Mouse (Mus musculus) lung, embryonic 15.5 days (tissue): ENCODE measurements around the gene Gm10100. TPM values are rescaled to one million over a fixed set of nuclear protein-coding genes. Genes with fewer than 3 reads are reported as not detected.
"Not testable (repeated sequence)": the region's sequence is repeated elsewhere in the genome, so short reads cannot be mapped to it uniquely, and the experiment has no call there.

Source experiments
- ATAC-seq: fragments of 200-750 bp; cut with Nextera tagmentation; 2 replicates; pipeline ENCODE4 v1.8.0; 2017; ENCODE audit warnings: moderate number of reproducible peaks, borderline replicate concordance; ENCODE audit not compliant: low FRiP score, low TSS enrichment; ENCODE audit errors: extremely low read depth
- H3K27ac ChIP-seq: fragments of 300-500 bp; sonication (generic); 2 replicates; pipeline ENCODE4 v1.5.1; 2015; ENCODE audit warnings: moderate library complexity, mild to moderate bottlenecking, inconsistent platforms
- H3K27me3 ChIP-seq: fragments of 300-500 bp; sonication (generic); 2 replicates; pipeline ENCODE4 v1.6.1; 2015; ENCODE audit warnings: inconsistent platforms
- H3K36me3 ChIP-seq: fragments of 300-500 bp; sonication (generic); 2 replicates; pipeline ENCODE4 v1.6.1; 2015; ENCODE audit warnings: inconsistent platforms
- H3K4me1 ChIP-seq: fragments of 300-500 bp; sonication (generic); 2 replicates; pipeline ENCODE4 v1.6.1; 2015; ENCODE audit warnings: inconsistent platforms
- H3K4me2 ChIP-seq: fragments of 300-500 bp; sonication (generic); 2 replicates; pipeline ENCODE4 v1.6.1; 2015; ENCODE audit warnings: inconsistent platforms, mild to moderate bottlenecking, moderate library complexity
- H3K4me3 ChIP-seq: fragments of 300-500 bp; sonication (generic); 2 replicates; pipeline ENCODE4 v1.5.1; 2015; ENCODE audit warnings: mild to moderate bottlenecking, inconsistent platforms
- H3K9ac ChIP-seq: fragments of 300-500 bp; sonication (generic); 2 replicates; pipeline ENCODE4 v1.6.1; 2015; ENCODE audit warnings: inconsistent platforms
- H3K9me3 ChIP-seq: fragments of 300-500 bp; sonication (generic); 2 replicates; pipeline ENCODE4 v1.6.1; 2016; ENCODE audit warnings: inconsistent platforms
- WGBS: fragments of 180-500 bp; shearing (Covaris S2); methylation state at CpG from one replicate; pipeline ENCODE4 v1.1.7; 2015; 5-methylcytosine and 5-hydroxymethylcytosine counted together
- polyA plus RNA-seq: library from polyadenylated mRNA; unstranded; fragments of >200 nt; fragmentation: Nextera tagmentation; extraction: Ambion mirVana; gene quantifications from 2 replicates; pipeline ENCODE4 v1.2.1, GENCODE M21; 2015

Gene Gm10100
- polyA plus RNA-seq, 1 experiment from 2014 or later: not detected

GRCm38 (mm10) chr10:77715507-77715906 is 10.8 kb upstream of the Gm10100 start, which contains the start of gene Gm10142:
Gene Gm10142, plus strand, starts transcription at chr10:77715807.
- H3K27me3 ChIP-seq: no peaks in the 10 kb centered on the region
- WGBS: 89% methylated on average over 1 of the region's 1 CpGs

DNA sequence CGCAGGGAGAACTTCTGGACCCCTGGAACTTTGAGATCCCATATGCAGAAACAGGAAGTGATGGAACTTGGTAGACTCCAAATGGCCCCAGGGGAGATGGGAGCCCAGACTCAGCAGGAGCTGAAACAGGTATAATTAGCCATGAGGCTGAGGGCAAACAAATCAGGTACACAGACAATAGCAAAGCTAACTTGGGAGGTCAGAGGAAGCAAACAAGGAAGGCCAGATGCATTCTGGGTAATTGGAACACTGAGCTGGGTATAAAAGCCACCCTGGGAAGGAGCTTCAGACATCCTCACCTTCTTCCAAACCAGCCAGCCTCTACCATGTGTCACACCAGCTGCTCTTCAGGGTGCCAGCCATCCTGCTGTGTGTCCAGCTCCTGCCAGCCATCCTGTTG is 6.0 kb upstream of the Gm10100 start, which contains the start of gene Krtap12-1:
TSS of gene Krtap12-1 (plus strand) at position 301 of the 400 bp plus-strand sequence.
- H3K36me3 ChIP-seq, H3K4me3 ChIP-seq, H3K9me3 ChIP-seq, H3K9ac ChIP-seq, H3K27ac ChIP-seq, ATAC-seq, H3K4me1 ChIP-seq, H3K27me3 ChIP-seq, H3K4me2 ChIP-seq: not testable (repeated sequence)
- 86% methylated on average over 1 of the region's 1 CpGs for WGBS

More at GRCm38 (mm10) chr10:77715507-77715906, 10.8 kb upstream of the Gm10100 start, which contains the start of gene Gm10142:
- Histone ChIP-seq H3K27ac (no peak within 1 kb of the TSS), H3K9me3 (no peaks in the 10 kb centered on the region), H3K36me3 (no peaks in the 10 kb centered on the region), H3K4me1 (no peaks in the 10 kb centered on the region), H3K4me3 (no peak within 1 kb of the TSS), H3K4me2 (no peak within 1 kb of the TSS), H3K9ac (no peak within 1 kb of the TSS)
- ATAC-seq: no peak

DNA sequence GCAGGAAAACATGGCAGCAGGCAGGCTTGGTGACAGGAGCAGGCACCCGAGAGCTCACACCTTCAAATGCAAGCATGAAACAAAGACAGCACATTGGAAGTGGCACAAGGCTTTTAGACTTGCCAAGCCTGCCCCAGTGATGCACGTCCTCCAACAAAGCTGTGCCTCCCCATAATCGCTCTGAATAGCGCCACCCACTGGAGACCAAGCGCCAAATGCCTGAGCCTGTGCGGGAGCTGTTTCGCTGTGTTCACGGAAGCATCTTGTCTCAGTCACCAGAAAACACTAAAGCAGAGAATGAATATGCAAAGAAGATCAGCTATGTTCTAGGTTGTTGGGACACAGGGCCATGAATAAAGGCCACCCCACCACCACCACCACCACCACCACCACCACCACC is 1.4 kb upstream of the Gm10100 start:
- Histone ChIP-seq H3K4me3 (no peak overlapping the region), H3K4me2 (no peak overlapping the region), H3K27ac (no peak overlapping the region), H3K9me3 (no peaks in the 10 kb centered on the region), H3K36me3 (no peaks in the 10 kb centered on the region), H3K9ac (no peak overlapping the region), H3K27me3 (no peaks in the 10 kb centered on the region), H3K4me1 (no peaks in the 10 kb centered on the region)
- no peak for ATAC-seq
- 72% methylated on average over 8 of the region's 8 CpGs for WGBS

DNA sequence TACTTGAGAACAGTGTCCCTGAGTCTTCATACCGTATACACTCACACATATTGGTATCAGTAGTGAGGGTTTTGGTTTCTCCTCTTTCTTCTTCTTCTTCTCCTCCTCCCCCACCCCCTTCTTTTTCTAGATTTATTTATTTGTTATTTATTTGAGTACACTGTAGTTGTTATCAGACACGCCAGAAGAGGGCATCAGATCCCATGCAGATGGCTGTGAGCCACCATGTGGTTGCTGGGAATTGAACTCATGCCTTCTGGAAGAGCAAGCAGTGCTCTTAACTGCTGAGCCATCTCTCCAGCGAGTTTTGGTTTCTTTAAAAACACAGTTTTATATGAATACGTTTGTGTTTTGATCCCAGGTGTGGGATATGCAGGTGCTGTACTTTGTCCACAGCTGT is 2.0 kb downstream of the Gm10100 start:
- H3K4me3 ChIP-seq: no peak overlapping the region
- no peak for ATAC-seq
- H3K9me3 ChIP-seq: no peaks in the 10 kb centered on the region
- WGBS: 54% methylated on average over 4 of the region's 4 CpGs
- no peaks in the 10 kb centered on the region for H3K27me3 ChIP-seq
- H3K36me3 ChIP-seq: no peaks in the 10 kb centered on the region
- H3K9ac ChIP-seq: no peak overlapping the region
- no peak overlapping the region for H3K27ac ChIP-seq
- no peak overlapping the region for H3K4me2 ChIP-seq
- H3K4me1 ChIP-seq: no peaks in the 10 kb centered on the region

DNA sequence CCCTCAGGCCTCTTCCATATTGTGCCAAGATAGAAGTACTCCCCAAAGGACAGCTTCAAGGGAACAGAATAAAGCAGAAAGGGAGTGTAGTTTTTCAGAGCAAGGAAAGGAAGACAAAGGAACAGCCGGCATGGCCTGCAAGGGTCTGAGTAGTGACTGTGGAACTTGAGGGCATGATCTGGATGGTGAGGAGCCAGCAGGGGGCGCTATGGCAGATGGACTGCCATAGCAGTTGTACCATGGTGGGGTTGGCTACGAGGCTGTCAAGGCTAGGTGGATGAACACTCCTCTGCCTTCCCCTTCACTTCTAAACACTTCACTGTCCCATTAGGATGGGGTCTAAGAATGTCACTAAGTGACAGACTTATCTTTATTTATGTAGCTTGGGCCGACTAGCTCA is 3.0 kb downstream of the Gm10100 start:
- Histone ChIP-seq H3K27ac (no peak overlapping the region), H3K4me2 (no peak overlapping the region), H3K4me3 (no peak overlapping the region), H3K27me3 (no peaks in the 10 kb centered on the region), H3K36me3 (no peaks in the 10 kb centered on the region), H3K4me1 (no peaks in the 10 kb centered on the region), H3K9ac (no peak overlapping the region), H3K9me3 (no peaks in the 10 kb centered on the region)
- ATAC-seq: no peak
- WGBS: 40% methylated on average over 4 of the region's 4 CpGs

GRCm38 (mm10) chr10:77735928-77736327 is 9.6 kb downstream of the Gm10100 start:
- WGBS: 82% methylated on average over 1 of the region's 1 CpGs
- no peaks in the 10 kb centered on the region for H3K4me1 ChIP-seq
- no peak overlapping the region for H3K27ac ChIP-seq
- ATAC-seq: no peak
- H3K36me3 ChIP-seq: no peaks in the 10 kb centered on the region
- H3K27me3 ChIP-seq: no peaks in the 10 kb centered on the region
- no peak overlapping the region for H3K4me3 ChIP-seq
- no peaks in the 10 kb centered on the region for H3K9me3 ChIP-seq
- no peak overlapping the region for H3K9ac ChIP-seq
- no peak overlapping the region for H3K4me2 ChIP-seq

- no peaks in the 10 kb centered on the region for H3K27me3 ChIP-seq
- WGBS: 76% methylated on average over 4 of the region's 4 CpGs
- H3K9ac ChIP-seq: no peak overlapping the region
- H3K4me3 ChIP-seq: no peak overlapping the region
- ATAC-seq: no peak
- no peaks in the 10 kb centered on the region for H3K36me3 ChIP-seq
- H3K27ac ChIP-seq: no peak overlapping the region
- H3K4me1 ChIP-seq: no peaks in the 10 kb centered on the region
- no peak overlapping the region for H3K4me2 ChIP-seq
- H3K9me3 ChIP-seq: no peaks in the 10 kb centered on the region
Measured at GRCm38 (mm10) chr10:77738929-77739328, 12.6 kb downstream of the Gm10100 start.

- not testable (repeated sequence) for H3K36me3 ChIP-seq, H3K4me3 ChIP-seq, H3K4me1 ChIP-seq, H3K27ac ChIP-seq, H3K9ac ChIP-seq, H3K27me3 ChIP-seq, H3K9me3 ChIP-seq, ATAC-seq, H3K4me2 ChIP-seq
- WGBS: 43% methylated on average over 5 of the region's 5 CpGs
Measured at GRCm38 (mm10) chr10:77741924-77742688, 15.8 kb downstream of the Gm10100 start, which contains the start of gene Gm18596. Gene Gm18596, minus strand, starts transcription at chr10:77742638.

GRCm38 (mm10) chr10:77750686-77751085 is 24.4 kb downstream of the Gm10100 start:
- ATAC-seq, H3K36me3 ChIP-seq, H3K4me2 ChIP-seq, H3K9ac ChIP-seq, H3K9me3 ChIP-seq, H3K27ac ChIP-seq, H3K27me3 ChIP-seq, H3K4me3 ChIP-seq, H3K4me1 ChIP-seq: not testable (repeated sequence)
- 70% methylated on average over 1 of the region's 1 CpGs for WGBS

DNA sequence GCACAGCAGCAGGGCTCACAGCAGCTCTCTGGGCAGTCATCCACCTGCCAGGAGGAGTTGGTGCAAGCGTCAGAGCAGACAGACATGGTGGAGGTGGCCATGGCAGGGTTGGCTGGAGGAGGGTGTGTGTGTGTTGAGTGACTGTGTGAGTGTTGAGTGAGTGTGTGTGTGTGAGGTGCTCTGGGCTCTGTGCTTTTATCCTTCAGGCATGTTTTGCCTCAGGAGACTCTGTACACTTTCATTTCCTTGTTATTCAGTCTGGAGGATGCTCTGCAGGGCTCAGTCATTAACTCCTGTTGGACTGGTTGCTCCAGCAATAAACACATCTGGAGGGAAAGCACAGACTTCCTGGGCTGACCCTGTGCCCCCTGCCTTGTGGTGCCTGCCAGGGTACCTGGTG is 25.0 kb downstream of the Gm10100 start, which contains the start of gene Gm9736:
TSS of gene Gm9736 (minus strand) at position 101 of the 400 bp plus-strand sequence.
- ATAC-seq: not testable (repeated sequence)

GRCm38 (mm10) chr10:77752312-77752711 is 26.0 kb downstream of the Gm10100 start:
- H3K36me3 ChIP-seq, H3K4me3 ChIP-seq, H3K9me3 ChIP-seq, H3K4me2 ChIP-seq, H3K27me3 ChIP-seq, ATAC-seq, H3K4me1 ChIP-seq, H3K9ac ChIP-seq, H3K27ac ChIP-seq: not testable (repeated sequence)
- 46% methylated on average over 3 of the region's 3 CpGs for WGBS

More for the DNA sequence above, 25.0 kb downstream of the Gm10100 start, which contains the start of gene Gm9736:
- 50% methylated on average over 1 of the region's 1 CpGs for WGBS
- not testable (repeated sequence) for H3K4me2 ChIP-seq, H3K9me3 ChIP-seq, H3K4me1 ChIP-seq, H3K9ac ChIP-seq, H3K4me3 ChIP-seq, H3K36me3 ChIP-seq, H3K27me3 ChIP-seq, H3K27ac ChIP-seq

- H3K36me3 ChIP-seq: no peaks in the 10 kb centered on the region
- ATAC-seq: no peak
- no peak overlapping the region for H3K9ac ChIP-seq
- H3K27me3 ChIP-seq: no peaks in the 10 kb centered on the region
- H3K4me1 ChIP-seq: no peaks in the 10 kb centered on the region
- H3K4me2 ChIP-seq: no peak overlapping the region
- no peak overlapping the region for H3K27ac ChIP-seq
- no peaks in the 10 kb centered on the region for H3K9me3 ChIP-seq
- no peak overlapping the region for H3K4me3 ChIP-seq
Measured at GRCm38 (mm10) chr10:77753448-77753847, 27.2 kb downstream of the Gm10100 start.
